Mouse (Mus musculus) urinary bladder, postnatal 36 days (tissue): Measurements from ENCODE around the gene Prkcb.

ENCODE experiments used
- DNase-seq, 2 experiments: peaks; one replicate each; pipeline ENCODE4 v3.0.0; 2022; ENCODE audit warnings: low spot score in 2 of 2, mixed read lengths in 1 of 2

Gene Prkcb

DNA sequence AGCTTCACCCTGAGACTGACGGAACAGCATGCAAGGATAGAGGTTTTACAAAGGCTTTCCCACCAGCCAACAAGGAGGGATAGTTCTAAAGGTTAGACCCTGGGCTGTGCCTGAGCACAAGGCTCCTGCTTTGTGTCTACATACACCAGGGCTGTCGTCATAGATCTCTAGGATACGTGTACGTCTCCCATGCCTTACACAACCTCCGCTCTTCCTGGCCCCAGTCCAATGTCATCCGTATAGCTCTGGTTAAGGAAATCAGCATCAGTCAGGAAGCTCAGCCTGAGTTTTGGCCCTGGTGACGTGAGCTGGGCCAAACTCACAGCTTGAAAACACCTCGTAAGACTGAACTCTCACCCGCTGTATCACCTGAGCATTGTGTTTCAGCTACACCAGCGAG is 307.3 kb downstream of the Prkcb start:
- no peak for DNase-seq

DNA sequence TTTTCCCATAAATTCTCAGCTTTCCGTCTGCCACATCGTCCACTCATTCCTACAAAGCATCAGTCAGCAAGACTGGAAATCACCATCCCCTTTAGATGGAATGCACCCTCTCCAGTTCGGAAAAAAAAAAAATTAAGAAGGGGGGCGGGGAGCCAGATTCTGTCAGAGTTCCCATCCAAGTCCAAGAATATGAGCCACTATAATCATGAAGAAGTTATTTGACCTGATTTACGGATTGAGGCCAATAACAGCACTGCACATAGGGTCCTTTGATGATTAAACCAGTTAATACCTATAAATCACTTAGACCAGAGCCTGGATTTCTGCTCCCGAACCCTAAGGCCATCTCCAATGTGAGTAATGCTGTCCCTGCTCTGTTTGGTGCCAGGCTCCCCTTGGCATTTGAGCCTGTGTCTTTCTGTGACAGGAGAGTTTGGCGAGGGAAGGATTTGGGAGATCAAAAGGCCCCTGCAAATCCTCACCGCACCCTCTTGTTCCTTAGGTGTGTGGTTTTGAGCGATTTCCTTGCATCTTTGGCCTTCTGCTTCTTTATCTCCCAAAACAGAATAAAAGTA is 308.1 kb downstream of the Prkcb start:
- DNase-seq: no peak

DNA sequence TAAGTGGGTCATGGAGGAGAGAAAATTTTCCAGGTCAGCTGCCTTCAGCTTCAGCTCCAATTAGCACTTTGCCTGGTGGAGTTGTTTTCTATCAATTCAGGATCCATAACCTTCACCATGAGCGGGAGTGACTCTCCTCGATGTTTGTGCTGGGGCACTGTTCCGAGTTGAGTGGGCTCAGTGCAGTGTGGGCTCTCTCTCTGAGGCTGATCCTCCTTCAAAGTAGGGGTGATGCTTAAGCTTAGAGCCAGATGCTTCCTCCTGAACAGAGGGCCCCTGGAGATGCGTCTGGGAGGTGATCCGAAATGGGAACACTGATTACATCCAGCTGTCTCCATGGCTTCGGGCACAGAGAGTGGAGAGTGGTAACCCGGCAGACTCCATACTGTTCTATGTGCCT is 308.8 kb downstream of the Prkcb start:
- no peak for DNase-seq

DNA sequence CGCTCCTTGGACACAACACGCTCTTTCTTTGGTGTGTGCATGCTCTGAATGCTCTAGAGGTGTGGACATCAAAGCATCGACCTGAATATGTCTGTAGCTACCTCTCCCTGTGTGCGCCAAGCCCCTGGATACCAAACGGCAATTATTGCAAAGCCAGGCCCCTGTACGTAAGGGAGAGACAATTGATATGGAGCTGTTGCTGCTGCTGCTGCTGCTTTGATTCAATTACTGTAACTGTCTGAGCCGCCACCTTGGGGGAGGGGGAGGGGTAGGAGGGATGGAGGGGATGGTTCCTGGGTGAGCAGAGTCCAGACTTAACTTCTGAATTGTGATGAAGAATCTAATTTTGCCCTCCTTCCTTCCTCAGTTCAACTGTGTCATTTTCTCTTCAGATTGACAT is 312.3 kb downstream of the Prkcb start:
- DNase-seq: no peak

DNA sequence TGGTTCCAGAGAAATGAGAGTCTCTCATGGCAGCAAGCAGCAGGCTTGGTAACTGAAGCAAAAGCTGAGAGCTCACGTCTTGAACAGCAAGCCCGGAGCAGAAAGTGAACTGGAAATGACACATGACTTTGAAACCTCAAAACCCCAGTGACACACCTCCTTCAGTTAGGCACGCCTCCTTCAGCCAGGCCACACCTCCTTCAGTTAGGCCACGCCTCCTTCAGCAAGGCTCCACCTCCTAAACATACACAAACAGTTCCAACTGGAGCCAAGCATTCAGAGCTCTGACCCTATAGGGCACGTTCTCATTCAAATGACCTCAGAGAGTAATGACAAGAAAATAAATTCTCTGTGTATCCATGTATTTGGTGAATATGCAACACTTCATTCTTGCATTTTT is 316.5 kb downstream of the Prkcb start:
- no peak for DNase-seq

DNA sequence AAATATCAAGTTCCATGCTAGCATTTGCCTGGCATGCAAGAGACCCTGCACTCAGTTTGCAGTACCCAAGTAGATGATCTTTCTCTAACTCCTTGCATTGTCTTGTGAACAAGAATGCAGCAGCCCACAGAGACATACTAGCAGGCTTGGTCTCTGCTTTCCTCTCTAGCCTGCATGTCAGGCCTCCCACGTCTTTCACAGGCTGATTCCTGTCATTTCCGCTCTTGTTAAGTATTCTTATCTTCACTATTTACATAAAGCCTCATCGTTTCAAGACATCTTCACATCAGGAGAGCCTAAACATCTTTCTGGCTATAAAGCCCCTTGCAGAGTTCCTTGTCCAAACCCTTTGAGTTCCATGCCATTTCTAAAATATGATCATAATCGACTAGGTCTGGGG is 320.9 kb downstream of the Prkcb start:
- no peak for DNase-seq

DNA sequence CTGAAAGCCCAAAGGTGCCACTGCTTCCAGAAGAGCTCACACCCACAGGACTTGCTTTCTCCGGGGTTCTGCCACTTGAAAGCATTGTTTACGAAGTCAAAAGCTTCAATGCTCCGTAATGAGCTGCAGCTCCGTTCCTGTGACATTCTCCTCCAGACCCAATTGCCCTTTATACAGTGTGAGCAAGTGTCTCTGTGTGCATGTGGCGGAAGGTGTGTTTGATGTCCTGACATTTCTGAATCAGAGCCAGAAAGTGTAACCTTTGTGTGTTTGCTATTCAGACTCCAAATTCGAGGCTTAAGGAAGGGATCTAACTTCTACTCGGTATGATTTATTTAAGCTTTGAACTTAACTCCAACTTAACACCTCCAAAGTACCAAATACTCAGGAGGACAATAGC is 321.6 kb downstream of the Prkcb start:
- DNase-seq: no peak

DNA sequence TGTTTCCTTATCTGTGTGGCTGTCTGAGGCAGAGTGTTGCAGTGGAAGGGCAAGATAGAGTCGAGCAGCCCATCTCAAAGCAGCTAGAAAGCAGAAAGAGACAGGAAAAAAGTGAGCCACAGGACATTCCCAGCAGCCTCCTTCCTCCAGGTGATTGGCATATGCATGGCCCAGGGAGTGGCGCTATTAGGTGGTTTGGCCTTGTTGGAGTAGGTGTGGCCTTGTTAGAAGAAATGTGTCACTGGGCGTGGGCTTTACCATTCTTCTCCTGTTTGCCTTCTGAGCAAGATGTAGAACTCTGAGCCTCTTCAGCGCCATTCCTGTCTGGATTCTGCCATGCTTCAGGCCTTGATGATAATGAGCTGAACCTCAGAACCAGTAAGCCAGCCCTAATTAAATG is 325.3 kb downstream of the Prkcb start:
- DNase-seq: no peak

DNA sequence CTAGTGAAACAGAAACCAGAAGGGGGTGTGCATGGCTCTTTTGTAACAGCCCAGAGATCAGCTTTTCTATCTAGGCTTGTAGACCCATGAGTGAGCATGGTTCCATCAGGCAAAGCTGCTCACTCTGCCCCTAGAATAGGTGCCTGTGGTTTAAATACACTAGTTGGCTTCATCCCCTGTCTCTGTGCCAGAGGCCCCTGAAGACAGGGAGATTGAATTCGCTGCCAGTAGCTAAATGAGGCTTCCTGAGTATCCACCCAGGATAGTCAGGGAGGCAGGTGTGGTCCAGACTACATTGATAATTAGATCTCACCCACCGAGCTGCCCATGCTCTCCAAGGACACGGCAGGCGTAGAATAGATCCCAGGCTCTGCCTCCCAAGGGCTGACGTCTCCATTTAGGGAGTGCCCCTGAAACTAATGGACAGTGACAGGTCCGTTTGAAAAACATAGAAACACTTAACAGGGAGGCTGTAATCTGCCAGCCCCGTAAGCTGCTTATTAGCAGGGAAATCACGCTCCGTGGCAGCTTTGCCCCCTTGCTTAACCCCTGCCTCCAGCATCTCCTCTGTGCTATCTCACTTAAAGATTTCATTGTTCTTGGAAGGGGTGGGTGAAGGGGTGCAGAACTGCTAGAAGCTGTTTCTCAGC is 333.7 kb downstream of the Prkcb start:
- DNase-seq: no peak

DNA sequence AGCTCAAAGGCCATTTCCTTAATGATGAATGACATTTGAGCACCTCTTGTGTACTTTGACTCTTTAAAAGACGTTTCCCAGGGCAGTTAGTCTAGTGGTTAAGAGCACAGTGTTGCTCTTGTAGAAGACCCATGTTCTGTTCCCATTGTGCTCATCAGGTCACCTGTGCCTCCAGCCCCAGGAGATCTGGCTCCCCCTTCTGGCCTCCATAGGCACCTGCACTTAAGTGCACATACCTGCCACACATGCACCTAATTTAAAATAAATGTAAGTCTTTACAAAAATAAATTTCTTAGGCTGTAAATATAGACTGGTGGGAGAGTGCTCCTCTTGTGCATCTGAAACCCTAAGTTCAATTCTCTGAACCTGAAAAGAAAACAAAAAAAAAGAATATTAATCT is 335.2 kb downstream of the Prkcb start:
- no peak for DNase-seq

DNA sequence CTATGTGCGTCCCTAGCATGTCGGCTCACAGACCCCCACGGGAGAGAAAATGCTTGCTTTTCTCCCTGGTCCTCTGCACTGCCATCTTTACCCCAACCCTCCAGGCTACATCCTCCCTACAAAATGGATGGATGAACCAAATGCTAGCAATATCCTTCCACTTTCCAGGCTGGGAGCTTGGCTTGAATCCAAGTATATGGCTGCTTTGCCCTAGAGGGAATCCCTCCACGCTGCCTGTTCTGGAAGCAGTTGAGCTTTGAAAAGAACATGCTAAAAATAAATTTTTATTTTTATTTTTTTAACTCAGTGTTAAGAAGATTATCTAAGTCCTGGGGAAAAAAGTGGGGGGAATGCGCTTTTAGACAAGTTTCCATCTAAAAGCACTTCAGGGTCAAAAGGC is 339.5 kb downstream of the Prkcb start:
- DNase-seq: no peak

DNA sequence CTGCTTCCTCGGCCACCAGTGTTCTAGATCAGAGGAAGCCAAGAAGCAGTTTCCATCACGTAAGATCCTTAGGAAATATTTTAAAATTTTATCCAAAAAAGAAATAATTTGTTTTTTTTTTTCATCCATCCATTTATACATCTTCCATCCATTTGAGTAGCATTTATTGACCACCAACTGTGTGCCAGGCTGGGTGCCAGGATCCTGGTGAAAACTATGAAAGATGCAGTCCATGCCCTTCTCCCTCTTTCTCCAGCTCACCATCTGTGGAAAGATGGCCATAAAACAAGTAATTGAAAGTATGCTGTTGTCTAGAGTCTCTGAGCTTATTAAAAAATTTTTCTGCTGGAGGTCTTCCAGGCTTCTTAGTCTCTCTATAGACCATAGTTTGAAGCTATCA is 341.8 kb downstream of the Prkcb start:
- DNase-seq: no peak

DNA sequence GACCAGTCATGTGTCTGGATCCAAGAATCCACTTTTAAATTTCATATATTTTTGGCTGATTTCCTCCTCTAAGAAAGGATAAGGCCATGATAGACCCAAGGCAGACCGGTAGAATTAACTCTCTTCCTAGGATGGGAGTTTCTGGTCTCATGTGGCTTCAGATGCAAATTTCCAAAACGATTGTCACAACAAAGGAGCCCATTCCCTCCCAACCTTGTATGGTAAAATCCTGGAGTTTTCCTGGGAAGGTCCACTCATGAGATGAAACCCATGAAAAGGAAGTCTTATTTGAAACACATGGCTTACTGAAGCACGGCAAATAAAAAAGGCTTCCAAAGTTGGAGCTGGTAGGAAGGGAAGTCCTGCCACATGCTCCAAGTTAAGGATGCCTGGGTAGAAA is 342.6 kb downstream of the Prkcb start:
- DNase-seq: no peak

DNA sequence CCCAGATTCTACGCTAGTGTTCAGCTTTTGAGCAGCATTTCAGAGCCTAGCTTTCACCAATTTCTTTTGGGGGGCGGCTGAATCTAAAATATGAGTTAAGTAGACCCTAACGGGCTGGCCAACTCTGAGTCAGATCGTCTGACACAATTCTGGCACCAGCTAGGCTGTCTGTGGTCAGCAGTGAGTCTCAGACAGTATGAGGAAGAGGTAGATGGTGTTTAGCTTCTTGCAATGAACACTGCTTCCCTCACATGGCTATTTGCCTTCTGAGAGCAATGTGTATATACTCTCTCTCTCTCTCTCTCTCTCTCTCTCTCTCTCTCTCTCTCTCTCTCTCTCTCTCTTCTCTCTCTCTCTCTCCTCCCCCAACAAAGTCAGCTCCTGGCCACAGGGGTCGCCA is 344.4 kb downstream of the Prkcb start:
- no peak for DNase-seq

DNA sequence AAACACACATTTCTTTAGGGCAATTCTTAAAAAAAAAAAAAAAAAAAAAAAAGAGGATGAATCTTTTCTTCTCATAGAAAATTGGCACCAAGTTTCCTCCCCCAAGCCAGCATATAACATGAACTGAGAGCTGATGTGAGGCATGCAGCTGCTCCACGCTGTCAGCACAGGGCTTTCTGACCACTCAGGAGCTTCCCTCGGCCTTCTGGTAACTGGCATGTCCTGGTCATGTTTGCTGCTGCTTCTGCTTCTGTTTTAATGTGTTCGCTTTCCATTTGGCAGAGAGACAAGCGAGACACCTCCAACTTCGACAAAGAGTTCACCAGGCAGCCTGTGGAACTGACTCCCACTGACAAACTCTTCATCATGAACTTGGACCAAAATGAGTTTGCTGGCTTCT is 344.9 kb downstream of the Prkcb start:
- no peak for DNase-seq

DNA sequence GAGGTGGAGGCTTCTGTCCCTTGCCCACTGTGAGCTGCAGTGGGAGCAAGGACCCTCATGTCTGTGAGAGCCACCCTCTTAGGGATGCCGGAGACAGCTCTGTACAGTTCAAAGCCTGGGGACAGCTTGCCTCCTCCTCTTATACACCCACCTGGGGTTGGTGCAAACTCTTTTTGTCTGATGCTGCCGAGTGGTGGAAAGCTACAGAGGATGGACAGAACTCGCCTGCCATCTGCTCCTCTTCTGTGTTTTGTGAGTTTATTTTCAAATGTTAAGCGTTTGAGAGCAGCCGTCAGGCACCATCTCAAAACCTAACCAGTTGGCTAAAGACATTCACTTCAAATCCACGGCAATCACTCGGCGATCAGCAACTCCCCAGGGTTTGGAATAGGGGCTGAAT is 355.1 kb downstream of the Prkcb start:
- no peak for DNase-seq

DNA sequence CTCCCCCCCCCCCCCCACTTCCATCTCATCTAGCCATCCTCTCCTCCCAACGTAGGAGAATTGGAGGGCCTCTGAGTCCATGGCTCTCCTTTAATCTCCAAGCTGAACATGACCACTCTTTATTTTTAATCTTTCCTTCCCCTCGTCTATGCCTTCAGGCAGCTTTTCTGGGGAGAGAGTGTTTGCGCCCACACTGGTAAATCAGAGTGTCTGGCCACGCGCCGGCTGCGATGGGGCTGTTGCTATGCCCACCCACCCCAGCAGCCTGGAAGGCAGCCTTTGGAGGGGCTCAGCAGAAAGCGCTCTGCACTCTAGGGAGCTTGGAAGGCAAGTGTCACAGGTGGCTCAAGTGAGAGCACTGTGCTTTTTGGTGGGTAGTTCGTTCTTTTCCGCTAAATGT is 360.8 kb downstream of the Prkcb start:
- no peak for DNase-seq

DNA sequence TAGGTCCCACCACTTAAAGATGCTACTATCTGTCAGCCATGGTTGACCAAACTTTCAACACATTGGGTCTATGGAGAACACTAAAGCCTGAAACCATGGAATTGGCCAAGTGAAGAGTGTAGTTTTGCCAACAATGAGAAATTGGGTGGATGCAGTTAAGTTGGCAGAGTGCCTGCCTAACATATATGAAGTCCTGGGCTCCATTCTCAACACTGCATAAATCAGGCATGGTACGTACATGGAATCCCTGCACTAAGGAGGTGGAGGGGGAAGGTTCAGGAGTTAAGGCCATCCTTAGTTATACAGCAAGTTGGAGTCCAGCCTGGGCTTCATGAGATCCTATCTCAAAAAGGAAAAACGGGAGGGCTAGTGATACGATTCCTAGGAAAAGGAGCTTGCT is 364.0 kb downstream of the Prkcb start:
- DNase-seq: no peak

DNA sequence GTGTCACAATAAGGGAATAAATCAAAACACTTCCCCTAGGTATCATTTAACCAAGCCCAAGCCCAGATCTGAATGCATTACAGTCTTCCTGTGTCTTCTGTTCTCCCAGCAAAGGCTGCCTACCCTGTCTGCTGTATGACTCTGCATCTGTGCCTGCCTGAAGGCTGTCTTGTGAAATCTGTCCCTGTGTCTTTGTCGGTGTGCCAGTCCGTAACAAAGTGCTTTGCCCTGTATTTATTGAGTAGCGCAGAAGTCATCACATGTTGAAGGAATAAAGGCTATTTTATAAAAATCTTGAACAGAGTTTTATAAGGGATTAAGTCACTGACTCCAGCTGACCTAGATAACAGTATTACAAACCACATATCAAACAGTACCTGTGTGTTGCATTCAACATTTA is 368.1 kb downstream of the Prkcb start:
- DNase-seq: no peak

DNA sequence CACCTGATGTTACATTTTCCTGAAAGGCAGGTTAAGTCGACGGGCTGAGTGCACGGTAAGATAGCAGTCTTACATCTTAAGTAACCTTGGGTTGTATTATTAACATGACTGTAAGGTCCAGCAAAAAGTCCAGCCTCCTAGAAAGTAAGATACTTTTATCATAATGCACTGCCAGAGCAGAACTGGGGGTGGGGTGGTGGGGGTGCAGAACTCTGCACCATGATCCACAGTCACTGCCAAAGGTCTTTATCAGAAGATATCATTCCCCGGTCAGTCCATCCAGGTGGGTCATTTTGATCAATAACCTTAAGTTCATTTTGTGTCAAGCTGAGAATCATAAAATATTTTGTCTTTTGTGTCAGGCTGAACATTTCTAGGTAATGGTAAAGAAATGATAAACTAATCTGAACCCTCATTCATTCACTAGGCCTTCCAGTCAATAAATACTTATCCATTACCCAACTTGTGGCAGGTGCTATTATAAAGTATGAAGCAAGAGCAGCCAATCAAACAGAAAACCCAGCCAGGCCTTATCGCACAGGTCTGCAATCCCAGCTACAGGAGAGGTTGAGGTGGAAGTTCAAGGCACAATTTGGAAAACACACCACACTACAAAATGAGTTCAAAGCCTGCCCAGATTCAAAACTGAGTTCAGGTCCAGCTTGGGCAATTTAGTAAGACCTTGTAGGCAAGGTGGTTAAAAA is 369.0 kb downstream of the Prkcb start:
- DNase-seq: no peak

DNA sequence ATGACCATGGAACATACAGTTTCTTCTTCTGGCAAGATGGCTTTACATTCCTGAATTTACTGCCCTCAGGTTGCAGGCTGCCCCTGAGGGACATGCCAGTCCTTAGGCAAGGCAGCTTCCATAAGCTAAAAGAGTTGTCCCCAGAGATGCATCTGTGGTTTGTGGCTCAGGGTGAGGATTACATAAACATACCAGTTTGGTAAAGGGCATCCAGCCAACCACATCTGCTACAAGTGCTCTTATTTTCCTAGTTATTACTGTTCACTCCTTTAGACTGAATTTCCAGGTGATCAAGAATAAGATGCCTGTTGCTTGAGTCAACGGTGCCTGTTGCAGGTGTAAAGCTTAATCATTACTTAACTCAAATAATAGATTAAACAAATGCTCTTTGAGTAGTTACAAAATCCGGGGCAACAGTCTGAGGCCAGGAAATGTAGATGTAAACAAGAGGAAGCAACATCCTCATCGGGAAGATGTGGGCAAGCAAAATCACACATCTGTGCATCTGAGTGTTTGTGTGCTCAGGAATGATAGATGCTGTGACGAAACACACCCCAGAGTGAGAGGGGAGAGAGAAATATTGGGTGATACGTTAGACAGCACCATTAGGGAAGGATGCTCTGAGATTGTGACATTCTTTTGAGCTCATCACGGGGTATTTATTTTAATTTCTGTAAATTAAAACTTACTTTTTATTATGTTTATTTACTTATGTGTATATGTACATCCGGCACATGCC is 376.9 kb downstream of the Prkcb start:
- no peak for DNase-seq

DNA sequence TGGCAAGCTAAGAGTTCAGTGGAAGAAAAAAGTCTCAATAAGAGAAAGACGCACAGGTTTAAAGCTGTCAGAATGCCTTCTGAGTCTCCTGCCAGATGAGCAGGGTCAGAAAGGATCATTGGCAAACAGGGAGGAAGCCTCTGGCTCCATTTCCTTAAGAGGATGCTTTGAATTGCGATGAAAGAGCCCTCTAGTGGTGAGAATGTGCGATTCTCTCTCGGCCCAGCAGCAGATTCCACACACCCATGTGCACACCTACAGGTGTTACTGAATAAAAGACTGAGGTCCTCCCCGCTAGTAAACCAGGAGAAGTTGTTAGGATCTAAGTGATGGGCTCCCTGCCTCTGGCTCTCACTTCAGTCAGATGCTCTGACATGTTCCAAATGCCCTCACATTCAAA is 379.4 kb downstream of the Prkcb start:
- DNase-seq: no peak

DNA sequence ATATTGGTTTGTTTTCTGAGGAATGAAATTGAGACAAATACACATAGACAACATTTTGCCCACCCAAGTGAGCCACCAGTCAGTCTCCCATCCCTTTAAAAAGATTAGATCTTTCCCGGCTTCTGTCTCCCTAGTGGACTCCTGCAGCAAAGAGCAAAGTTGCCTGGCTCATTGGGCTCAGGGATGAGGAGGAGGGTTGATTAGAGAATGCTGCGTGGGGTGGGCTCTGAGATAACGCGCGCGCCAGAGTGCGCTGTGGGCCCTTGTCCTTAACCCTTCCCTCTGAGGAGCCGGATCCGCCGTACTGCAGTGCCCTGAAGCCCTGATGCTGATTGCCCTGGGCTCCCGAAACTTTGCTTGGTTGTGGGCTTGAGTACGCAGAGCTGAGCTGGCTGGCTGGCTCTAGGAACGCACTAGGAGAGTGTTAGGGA is 381.9 kb downstream of the Prkcb start, which contains the start of gene Cacng3:
Gene Cacng3, plus strand, starts transcription at position 51 of the 431 bp plus-strand sequence.
- no peak for DNase-seq
